Mouse (Mus musculus) megakaryocyte, adult 5-6 weeks (primary cell): ENCODE measurements at regions not wholly inside any gene's neighbourhood (a gene's known extent, or its start where the extent isn't known, plus 50 kb on each side); places are given as distances from the start of the nearest gene placed in this dataset.

Source experiments
- ATAC-seq: 2 replicates; pipeline ENCODE4 v1.8.0; 2016; ENCODE audit warnings: mild to moderate bottlenecking, inconsistent platforms; ENCODE audit not compliant: poor library complexity, severe bottlenecking

GRCm38 (mm10) chr12:29179405-29179804, 348.8 kb upstream of the Myt1l start:
- no peak for ATAC-seq

GRCm38 (mm10) chr12:29180576-29180975, 347.6 kb upstream of the Myt1l start:
- no peak for ATAC-seq

- no peak for ATAC-seq
Measured at GRCm38 (mm10) chr12:29187619-29188018, 340.6 kb upstream of the Myt1l start.

GRCm38 (mm10) chr12:29192391-29192790, 335.8 kb upstream of the Myt1l start:
- no peak for ATAC-seq

GRCm38 (mm10) chr12:29211946-29212345, 316.2 kb upstream of the Myt1l start:
- no peak for ATAC-seq

- no peak for ATAC-seq
Measured at GRCm38 (mm10) chr12:29213625-29214024, 314.6 kb upstream of the Myt1l start.

- ATAC-seq = no peak
Measured at GRCm38 (mm10) chr12:29222099-29222498, 306.1 kb upstream of the Myt1l start.

- no peak for ATAC-seq
Measured at GRCm38 (mm10) chr12:29226001-29226400, 302.2 kb upstream of the Myt1l start.

GRCm38 (mm10) chr12:29232492-29233447, 295.4 kb upstream of the Myt1l start:
- ATAC-seq = no peak

- no peak for ATAC-seq
Measured at GRCm38 (mm10) chr12:29236496-29236895, 291.7 kb upstream of the Myt1l start.

GRCm38 (mm10) chr12:29237516-29237915, 290.7 kb upstream of the Myt1l start:
- ATAC-seq = no peak

GRCm38 (mm10) chr12:29239482-29239881, 288.7 kb upstream of the Myt1l start:
- no peak for ATAC-seq

GRCm38 (mm10) chr12:29239975-29240374, 288.2 kb upstream of the Myt1l start:
- ATAC-seq = no peak

GRCm38 (mm10) chr12:29243087-29243486, 285.1 kb upstream of the Myt1l start:
- ATAC-seq = no peak

- ATAC-seq = no peak
Measured at GRCm38 (mm10) chr12:29246041-29246440, 282.1 kb upstream of the Myt1l start.

GRCm38 (mm10) chr12:29247356-29247755, 280.8 kb upstream of the Myt1l start:
- no peak for ATAC-seq

GRCm38 (mm10) chr12:29248459-29248858, 279.7 kb upstream of the Myt1l start:
- no peak for ATAC-seq

- ATAC-seq = no peak
Measured at GRCm38 (mm10) chr12:29256103-29256502, 272.1 kb upstream of the Myt1l start.

- ATAC-seq = no peak
Measured at GRCm38 (mm10) chr12:29257011-29257734, 271.0 kb upstream of the Myt1l start.

GRCm38 (mm10) chr12:29257735-29258547, 270.2 kb upstream of the Myt1l start:
- ATAC-seq = no peak

GRCm38 (mm10) chr12:29258548-29258874, 269.7 kb upstream of the Myt1l start:
- ATAC-seq = no peak
